Mouse (Mus musculus) ES-E14 (cell line): ENCODE results near the gene Spred2.

Source experiments
- CHD2 ChIP-seq: IDR thresholded peaks from 2 replicates; pipeline ENCODE4 v1.6.1; 2014; ENCODE audit warnings: mild to moderate bottlenecking, low read depth, low read length, inconsistent platforms
- HCFC1 ChIP-seq: IDR thresholded peaks from 2 replicates; pipeline ENCODE4 v1.6.1; 2012; ENCODE audit warnings: low read length, inconsistent platforms, borderline replicate concordance; ENCODE audit not compliant: insufficient read depth
- ZNF384 ChIP-seq: IDR thresholded peaks from 2 replicates; pipeline ENCODE4 v1.6.1; 2012; ENCODE audit warnings: low read depth, low read length, inconsistent platforms

GRCm38 (mm10) chr11:20072174-20072573 lies 148.0 kb downstream of the Spred2 start:
- no peak for TF ChIP-seq ZNF384
- no peak for TF ChIP-seq CHD2
- TF ChIP-seq HCFC1 = no peak
